16 mouse cellular contexts compared by ENCODE assay signal in genomic region chr2:141434084-141434483, GRCm38 (mm10).
"Had no signal": no experiment of that assay in that cellular context is flagged by ENCODE, and none has a peak within 500 bp of the region (broad histone marks: within the 10 kb centered on the region; RNA-seq: fewer than 3 reads in every experiment).

No protein-coding gene starts in this region.

- H3K27ac ChIP-seq: gastrocnemius, adult 2 months; heart, adult 2 months; heart, embryonic 13.5 days; heart, embryonic 15.5 days; hindbrain, embryonic 13.5 days; hindbrain, embryonic 15.5 days; hindbrain, postnatal 0 days; kidney, embryonic 15.5 days; kidney, postnatal 0 days; limb, embryonic 13.5 days; limb, embryonic 15.5 days; liver, embryonic 13.5 days had no signal

- ATAC-seq: hindbrain, postnatal 0 days had no signal

- H3K9me3 ChIP-seq: heart, embryonic 13.5 days; heart, embryonic 15.5 days; hindbrain, embryonic 13.5 days; hindbrain, embryonic 15.5 days; kidney, embryonic 15.5 days; limb, embryonic 13.5 days; limb, embryonic 15.5 days; liver, embryonic 13.5 days had no signal

- H3K27me3 ChIP-seq: heart, embryonic 13.5 days; heart, embryonic 15.5 days; hindbrain, embryonic 13.5 days; hindbrain, embryonic 15.5 days; kidney, embryonic 15.5 days; limb, embryonic 13.5 days; limb, embryonic 15.5 days; liver, embryonic 13.5 days had no signal

- H3K4me1 ChIP-seq: heart, embryonic 13.5 days; heart, embryonic 15.5 days; hindbrain, embryonic 15.5 days; limb, embryonic 13.5 days; limb, embryonic 15.5 days; liver, embryonic 13.5 days had no signal

- DNase-seq: gastrocnemius, adult 2 months; gastrocnemius, postnatal 36 days; heart, adult 11 months; heart, adult 2 months; heart, postnatal 36 days; liver, embryonic 13.5 days had no signal

- H3K4me2 ChIP-seq: heart, embryonic 11.5 days; heart, embryonic 13.5 days; heart, embryonic 15.5 days; hindbrain, embryonic 13.5 days; limb, embryonic 13.5 days; limb, embryonic 15.5 days; liver, embryonic 13.5 days had no signal

- H3K36me3 ChIP-seq: heart, embryonic 13.5 days; heart, embryonic 15.5 days; hindbrain, embryonic 13.5 days; hindbrain, embryonic 15.5 days; kidney, embryonic 15.5 days; limb, embryonic 13.5 days; limb, embryonic 15.5 days; liver, embryonic 13.5 days had no signal

- H3K4me3 ChIP-seq: gastrocnemius, adult 2 months; heart, adult 2 months; heart, embryonic 13.5 days; heart, embryonic 15.5 days; hindbrain, embryonic 13.5 days; hindbrain, embryonic 15.5 days; kidney, embryonic 15.5 days; limb, embryonic 13.5 days; limb, embryonic 15.5 days; liver, embryonic 13.5 days had no signal

- H3K9ac ChIP-seq: heart, embryonic 13.5 days; heart, embryonic 15.5 days; hindbrain, embryonic 13.5 days; hindbrain, embryonic 15.5 days; kidney, embryonic 15.5 days; limb, embryonic 13.5 days; limb, embryonic 15.5 days; liver, embryonic 13.5 days had no signal
